Mouse (Mus musculus): ENCODE results near the gene Ccdc15. TPM values are rescaled to one million over a fixed set of nuclear protein-coding genes. Genes with fewer than 3 reads are reported as not detected.
A peak's percentile ranks its signal among the peaks of the same experiment; 100 is the strongest.

Ccdc15 gene
- polyA plus RNA-seq, 1 experiment from 2014 or later = 8.7 TPM

- no peak overlapping the region for H3K9ac ChIP-seq
- H3K36me3 ChIP-seq (replicated peaks) = no peaks in the 10 kb centered on the region
- H3K9me3 ChIP-seq = no peaks in the 10 kb centered on the region
- no peak overlapping the region for H3K27ac ChIP-seq
- no peaks in the 10 kb centered on the region for H3K27me3 ChIP-seq (replicated peaks)
- no peak overlapping the region for H3K4me2 ChIP-seq
- ATAC-seq (replicated peaks) = no peak
- WGBS = 98% methylated on average over 1 of the region's 1 CpGs
- no peaks in the 10 kb centered on the region for H3K4me1 ChIP-seq
- no peak overlapping the region for H3K4me3 ChIP-seq
These were observed 102.4 kb downstream of the Ccdc15 start for GRCm38 (mm10) chr9:37245810-37246209.

GRCm38 (mm10) chr9:37245404-37245803 lies 102.8 kb downstream of the Ccdc15 start:
- ATAC-seq (replicated peaks) = no peak
- no peak overlapping the region for H3K9ac ChIP-seq
- H3K4me2 ChIP-seq = no peak overlapping the region
- WGBS = 71% methylated on average over 2 of the region's 2 CpGs
- H3K4me1 ChIP-seq = no peaks in the 10 kb centered on the region
- no peaks in the 10 kb centered on the region for H3K27me3 ChIP-seq (replicated peaks)
- no peak overlapping the region for H3K4me3 ChIP-seq
- H3K27ac ChIP-seq = no peak overlapping the region
- H3K36me3 ChIP-seq (replicated peaks) = no peaks in the 10 kb centered on the region
- H3K9me3 ChIP-seq = no peaks in the 10 kb centered on the region

GRCm38 (mm10) chr9:37244600-37244999 lies 103.6 kb downstream of the Ccdc15 start:
- 94% methylated on average over 1 of the region's 1 CpGs for WGBS
- Histone ChIP-seq H3K9me3 (no peaks in the 10 kb centered on the region), H3K9ac (no peak overlapping the region), H3K36me3 (replicated peaks) (no peaks in the 10 kb centered on the region), H3K27me3 (replicated peaks) (no peaks in the 10 kb centered on the region), H3K4me1 (no peaks in the 10 kb centered on the region), H3K4me2 (no peak overlapping the region), H3K27ac (no peak overlapping the region), H3K4me3 (no peak overlapping the region)
- no peak for ATAC-seq (replicated peaks)

- no peak overlapping the region for H3K27ac ChIP-seq
- no peak for ATAC-seq (replicated peaks)
These were observed 105.5 kb downstream of the Ccdc15 start for GRCm38 (mm10) chr9:37242764-37243163.

GRCm38 (mm10) chr9:37235951-37236737 lies 112.1 kb downstream of the Ccdc15 start:
- Histone ChIP-seq H3K4me2 (no peak overlapping the region), H3K4me3 (no peak overlapping the region), H3K9me3 (no peaks in the 10 kb centered on the region), H3K27me3 (replicated peaks) (no peaks in the 10 kb centered on the region), H3K4me1 (no peaks in the 10 kb centered on the region), H3K9ac (no peak overlapping the region), H3K36me3 (replicated peaks) (no peaks in the 10 kb centered on the region), H3K27ac (no peak overlapping the region)
- 66% methylated on average over 4 of the region's 4 CpGs for WGBS
- ATAC-seq (replicated peaks) = no peak

More at GRCm38 (mm10) chr9:37242764-37243163, 105.5 kb downstream of the Ccdc15 start:
- no peak overlapping the region for H3K4me2 ChIP-seq
- H3K4me3 ChIP-seq = no peak overlapping the region
- no peaks in the 10 kb centered on the region for H3K27me3 ChIP-seq (replicated peaks)
- no peaks in the 10 kb centered on the region for H3K9me3 ChIP-seq
- no peaks in the 10 kb centered on the region for H3K4me1 ChIP-seq
- WGBS = 89% methylated on average over 3 of the region's 3 CpGs
- no peaks in the 10 kb centered on the region for H3K36me3 ChIP-seq (replicated peaks)
- H3K9ac ChIP-seq = no peak overlapping the region

GRCm38 (mm10) chr9:37232201-37233195 lies 115.7 kb downstream of the Ccdc15 start:
- Histone ChIP-seq H3K27ac (no peak overlapping the region), H3K4me1 (peaks cover 8% of the 10 kb centered on the region; the same call in 1 of the 2 replicates), H3K4me3 (no peak overlapping the region), H3K27me3 (replicated peaks) (no peaks in the 10 kb centered on the region), H3K9me3 (no peaks in the 10 kb centered on the region), H3K9ac (no peak overlapping the region), H3K36me3 (replicated peaks) (no peaks in the 10 kb centered on the region), H3K4me2 (no peak overlapping the region)
- ATAC-seq (replicated peaks) = no peak
- WGBS = 52% methylated on average over 22 of the region's 22 CpGs

- Histone ChIP-seq H3K27ac (no peak overlapping the region), H3K36me3 (replicated peaks) (no peaks in the 10 kb centered on the region), H3K4me2 (no peak overlapping the region), H3K9ac (no peak overlapping the region), H3K4me1 (peaks cover 8% of the 10 kb centered on the region; the same call in 1 of the 2 replicates), H3K9me3 (no peaks in the 10 kb centered on the region), H3K27me3 (replicated peaks) (no peaks in the 10 kb centered on the region), H3K4me3 (no peak overlapping the region)
- 91% methylated on average over 9 of the region's 9 CpGs for WGBS
- ATAC-seq (replicated peaks) = peak; percentile 5; the same call in 1 of the 2 replicates
These were observed 117.6 kb downstream of the Ccdc15 start for GRCm38 (mm10) chr9:37230486-37231195.

- peak; percentile 92 for ATAC-seq (replicated peaks)
- H3K36me3 ChIP-seq (replicated peaks) = no peaks in the 10 kb centered on the region
- 0% methylated on average over 1 of the region's 1 CpGs for WGBS
- H3K4me1 ChIP-seq = peaks cover 8% of the 10 kb centered on the region; the same call in 1 of the 2 replicates
- H3K27me3 ChIP-seq (replicated peaks) = no peaks in the 10 kb centered on the region
- H3K4me3 ChIP-seq = no peak overlapping the region
- no peak overlapping the region for H3K4me2 ChIP-seq
- no peak overlapping the region for H3K9ac ChIP-seq
- no peak overlapping the region for H3K27ac ChIP-seq
- no peaks in the 10 kb centered on the region for H3K9me3 ChIP-seq
These were observed 118.3 kb downstream of the Ccdc15 start for GRCm38 (mm10) chr9:37229880-37230325.

Other genes starting within 250 kb of the Ccdc15 start
- gene Pknox2, start 201.0 kb downstream of the Ccdc15 start, polyA plus RNA-seq (2015; fragmentation: Nextera tagmentation; extraction: Ambion mirVana) = 31.6 and 35.0 TPM in 2 replicates
- 8.7 and 9.0 TPM in 2 replicates for gene Tmem218, start 140.2 kb downstream of the Ccdc15 start, polyA plus RNA-seq (2015; fragmentation: Nextera tagmentation; extraction: Ambion mirVana)
- 0.81 and 1.6 TPM in 2 replicates for gene Slc37a2, start 92.7 kb downstream of the Ccdc15 start, polyA plus RNA-seq (2015; fragmentation: Nextera tagmentation; extraction: Ambion mirVana)
- gene Hepacam, start 18.9 kb upstream of the Ccdc15 start, polyA plus RNA-seq (2015; fragmentation: Nextera tagmentation; extraction: Ambion mirVana) = 12.3 and 15.1 TPM in 2 replicates
- 5.2 and 6.2 TPM in 2 replicates for gene Robo4, start 53.5 kb upstream of the Ccdc15 start, polyA plus RNA-seq (2015; fragmentation: Nextera tagmentation; extraction: Ambion mirVana)
- gene Robo3, start 84.8 kb upstream of the Ccdc15 start, polyA plus RNA-seq (2015; fragmentation: Nextera tagmentation; extraction: Ambion mirVana) = 4.8 and 10.0 TPM in 2 replicates
- gene Msantd2, start 140.9 kb upstream of the Ccdc15 start, polyA plus RNA-seq (2015; fragmentation: Nextera tagmentation; extraction: Ambion mirVana) = 31.9 and 33.8 TPM in 2 replicates
- 47.0 and 49.1 TPM in 2 replicates for gene Esam, start 179.6 kb upstream of the Ccdc15 start, polyA plus RNA-seq (2015; fragmentation: Nextera tagmentation; extraction: Ambion mirVana)
- gene Vsig2, start 190.8 kb upstream of the Ccdc15 start, polyA plus RNA-seq (2015; fragmentation: Nextera tagmentation; extraction: Ambion mirVana) = 0.46 and 0.59 TPM in 2 replicates
- 5.8 and 6.7 TPM in 2 replicates for gene Nrgn, start 204.5 kb upstream of the Ccdc15 start, polyA plus RNA-seq (2015; fragmentation: Nextera tagmentation; extraction: Ambion mirVana)
- gene Siae, start 207.3 kb upstream of the Ccdc15 start, polyA plus RNA-seq (2015; fragmentation: Nextera tagmentation; extraction: Ambion mirVana) = 11.5 and 12.0 TPM in 2 replicates

Data from midbrain, embryonic 15.5 days (tissue).